Mouse (Mus musculus) C2C12 (cell line): Measurements from ENCODE around the gene Tnfrsf14. TPM values are rescaled to one million over a fixed set of nuclear protein-coding genes. Genes with fewer than 3 reads are reported as not detected.
A peak's percentile ranks its signal among the peaks of the same experiment; 100 is the strongest.

Experiments
- H3K27me3 ChIP-seq: one replicate; pipeline ENCODE4 v1.6.1; 2011; ENCODE audit not compliant: control insufficient read depth, insufficient read depth, insufficient read length
- H3K36me3 ChIP-seq: one replicate; pipeline ENCODE4 v1.6.1; 2011; ENCODE audit not compliant: control insufficient read depth, insufficient read depth
- H3K4me3 ChIP-seq: one replicate; pipeline ENCODE4 v1.5.1; 2011; ENCODE audit warnings: mild to moderate bottlenecking, control low read depth; ENCODE audit not compliant: poor library complexity, insufficient read depth, severe bottlenecking
- H3K79me2 ChIP-seq: one replicate; pipeline ENCODE4 v1.6.1; 2011; ENCODE audit not compliant: control insufficient read depth, insufficient read depth
- H3K79me3 ChIP-seq: one replicate; pipeline ENCODE4 v1.6.1; 2011; ENCODE audit warnings: low read depth, control low read depth
- H3ac ChIP-seq: one replicate; pipeline ENCODE3; 2011; ENCODE audit warnings: low read depth; ENCODE audit not compliant: control insufficient read depth, insufficient read length
- CEBPB ChIP-seq: IDR thresholded peaks from one replicate; pipeline ENCODE4 v1.6.1; 2011; ENCODE audit warnings: low read depth, mild to moderate bottlenecking, control low read depth, moderate library complexity
- CTCF ChIP-seq: IDR thresholded peaks from one replicate; pipeline ENCODE4 v1.5.1; 2011; ENCODE audit not compliant: control insufficient read depth, insufficient read depth, insufficient read length
- FOSL1 ChIP-seq: IDR thresholded peaks from one replicate; pipeline ENCODE4 v1.8.0; 2011; ENCODE audit warnings: mild to moderate bottlenecking, low read length; ENCODE audit not compliant: poor library complexity, insufficient read depth, severe bottlenecking
- MAX ChIP-seq: IDR thresholded peaks from one replicate; pipeline ENCODE4 v1.6.1; 2011; ENCODE audit warnings: mild to moderate bottlenecking, control low read depth
- MYOD1 ChIP-seq: IDR thresholded peaks from one replicate; pipeline ENCODE4 v1.6.1; 2011; ENCODE audit warnings: low read depth; ENCODE audit not compliant: control insufficient read depth, insufficient read length
- MYOG ChIP-seq: IDR thresholded peaks from one replicate; pipeline ENCODE4 v1.6.1; 2011; ENCODE audit not compliant: control insufficient read depth, insufficient read length; ENCODE audit errors: extremely low read depth
- USF1 ChIP-seq: IDR thresholded peaks from one replicate; pipeline ENCODE4 v1.6.1; 2011; ENCODE audit warnings: low read depth, mild to moderate bottlenecking, control low read depth, moderate library complexity
- polyA plus RNA-seq: library from polyadenylated mRNA; unstranded; fragments of >200 nt; fragmentation: generic; extraction: Trizol; gene quantifications from one replicate; pipeline ENCODE4 v1.2.1, GENCODE M21; 2012; ENCODE audit warnings: missing spikeins

Tnfrsf14 gene
- polyA plus RNA-seq, 1 experiment = 0.02 TPM

GRCm38 (mm10) chr4:154904185-154905071, 23.9 kb downstream of the Tnfrsf14 start:
- Histone ChIP-seq H3K79me2 (no peaks in the 10 kb centered on the region), H3ac (no peak overlapping the region), H3K79me3 (no peaks in the 10 kb centered on the region), H3K36me3 (no peaks in the 10 kb centered on the region), H3K4me3 (no peak overlapping the region), H3K27me3 (peaks cover 16% of the 10 kb centered on the region)
- TF ChIP-seq MAX (no peak), CEBPB (no peak)

GRCm38 (mm10) chr4:154902371-154902770, 26.0 kb downstream of the Tnfrsf14 start:
- Histone ChIP-seq H3K79me3 (no peaks in the 10 kb centered on the region), H3K27me3 (peaks cover 25% of the 10 kb centered on the region), H3ac (no peak overlapping the region), H3K4me3 (no peak overlapping the region), H3K36me3 (no peaks in the 10 kb centered on the region), H3K79me2 (no peaks in the 10 kb centered on the region)
- TF ChIP-seq CTCF (no peak), USF1 (no peak), CEBPB (no peak), FOSL1 (no peak), MAX (no peak), MYOG (no peak), MYOD1 (no peak)

- H3K79me3 ChIP-seq = no peaks in the 10 kb centered on the region
- peaks cover 48% of the 10 kb centered on the region for H3K27me3 ChIP-seq
- H3ac ChIP-seq = no peak within 1 kb of the TSS
- H3K4me3 ChIP-seq = no peak within 1 kb of the TSS
- TF ChIP-seq USF1 (peak; percentile 52), CTCF (no peak)
- no peaks in the 10 kb centered on the region for H3K79me2 ChIP-seq
- no peaks in the 10 kb centered on the region for H3K36me3 ChIP-seq
Observed at GRCm38 (mm10) chr4:154898506-154899446, 29.6 kb downstream of the Tnfrsf14 start, which contains the start of gene Fam213b. TSS of gene Fam213b (minus strand) at chr4:154899135.

- Histone ChIP-seq H3K79me2 (no peaks in the 10 kb centered on the region), H3K36me3 (no peaks in the 10 kb centered on the region), H3K27me3 (peaks cover 55% of the 10 kb centered on the region), H3K79me3 (no peaks in the 10 kb centered on the region), H3ac (no peak overlapping the region), H3K4me3 (no peak overlapping the region)
- TF ChIP-seq USF1 = no peak
- no peak for TF ChIP-seq MYOD1
- TF ChIP-seq CTCF = no peak
- TF ChIP-seq MAX = no peak
- no peak for TF ChIP-seq MYOG
- TF ChIP-seq FOSL1 = no peak
- TF ChIP-seq CEBPB = no peak
Observed at GRCm38 (mm10) chr4:154897676-154898465, 30.5 kb downstream of the Tnfrsf14 start.

GRCm38 (mm10) chr4:154895549-154895948, 32.8 kb downstream of the Tnfrsf14 start:
- no peak for TF ChIP-seq MYOD1
- no peak for TF ChIP-seq FOSL1
- no peak for TF ChIP-seq CEBPB
- no peak for TF ChIP-seq MAX
- no peak for TF ChIP-seq USF1
- TF ChIP-seq CTCF = no peak
- no peak for TF ChIP-seq MYOG
- Histone ChIP-seq H3K27me3 (peaks cover 76% of the 10 kb centered on the region), H3ac (no peak overlapping the region), H3K79me3 (no peaks in the 10 kb centered on the region), H3K4me3 (no peak overlapping the region), H3K36me3 (no peaks in the 10 kb centered on the region), H3K79me2 (no peaks in the 10 kb centered on the region)
